Mouse (Mus musculus): ENCODE results near the gene Dnaaf3.
A peak's percentile ranks its signal among the peaks of the same experiment; 100 is the strongest.

Dnaaf3 gene

DNA sequence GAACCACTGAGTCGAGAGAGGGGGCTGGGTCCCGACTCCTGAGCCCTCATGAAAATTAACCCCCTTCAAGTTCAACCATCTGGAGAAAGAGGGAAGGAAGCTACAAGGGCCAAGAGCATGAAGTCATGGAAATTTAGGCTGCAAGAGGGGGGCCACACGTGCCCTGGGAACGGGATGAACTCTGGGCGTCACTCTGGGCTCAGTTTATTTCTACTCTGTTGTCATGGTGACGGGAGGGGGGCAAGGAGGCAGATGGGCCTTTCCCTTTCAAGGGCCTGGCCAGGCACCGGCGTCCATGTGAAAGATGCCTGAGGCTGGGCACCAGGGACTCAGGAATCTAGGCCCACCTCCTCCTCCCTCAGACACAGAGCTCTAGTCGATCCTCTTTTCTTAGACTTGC is 34.0 kb downstream of the Dnaaf3 start:
- DNase-seq, result peak; percentile 76

GRCm38 (mm10) chr7:4497271-4497903 is 34.9 kb downstream of the Dnaaf3 start:
- no peak for DNase-seq

DNA sequence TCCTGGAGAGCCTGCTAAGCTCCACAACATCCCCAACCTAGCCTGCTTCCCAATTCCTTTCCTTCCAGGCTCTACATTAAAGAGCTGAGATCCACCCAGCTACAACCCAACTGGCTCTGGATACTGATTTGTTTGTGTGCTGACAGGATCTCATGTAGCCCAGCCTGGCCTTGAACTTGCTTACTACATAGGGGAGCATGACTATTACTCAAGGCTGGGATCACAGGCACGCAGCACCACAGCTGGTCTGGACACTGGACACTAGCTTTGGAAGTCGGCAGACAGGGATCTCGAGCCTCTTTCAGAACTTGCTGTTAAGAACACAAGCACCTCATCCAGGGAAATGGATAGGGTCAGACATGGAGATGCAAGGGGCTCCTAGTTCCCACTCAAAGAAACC is 35.8 kb downstream of the Dnaaf3 start:
- no peak for DNase-seq

DNA sequence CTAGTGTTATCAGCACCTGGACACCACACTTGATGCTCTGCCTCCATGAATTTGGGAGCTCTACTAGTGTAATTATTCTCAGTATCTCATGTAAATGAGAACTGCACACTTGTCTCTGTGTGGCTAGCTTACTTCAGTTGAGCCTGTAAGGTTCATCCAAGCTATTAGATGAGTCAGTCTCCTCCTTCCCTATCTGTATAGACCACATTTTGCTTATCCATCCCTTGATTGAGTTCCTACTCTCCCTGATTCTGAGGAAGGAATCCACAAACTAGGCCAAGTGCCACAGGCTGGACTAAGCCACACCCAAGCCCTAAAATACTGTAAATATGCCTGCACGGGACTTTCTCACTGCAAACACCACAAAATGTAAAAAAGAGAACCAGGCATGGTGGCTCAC is 38.3 kb downstream of the Dnaaf3 start:
- DNase-seq, result no peak

GRCm38 (mm10) chr7:4492284-4493224 is 39.7 kb downstream of the Dnaaf3 start:
- no peak for DNase-seq

DNA sequence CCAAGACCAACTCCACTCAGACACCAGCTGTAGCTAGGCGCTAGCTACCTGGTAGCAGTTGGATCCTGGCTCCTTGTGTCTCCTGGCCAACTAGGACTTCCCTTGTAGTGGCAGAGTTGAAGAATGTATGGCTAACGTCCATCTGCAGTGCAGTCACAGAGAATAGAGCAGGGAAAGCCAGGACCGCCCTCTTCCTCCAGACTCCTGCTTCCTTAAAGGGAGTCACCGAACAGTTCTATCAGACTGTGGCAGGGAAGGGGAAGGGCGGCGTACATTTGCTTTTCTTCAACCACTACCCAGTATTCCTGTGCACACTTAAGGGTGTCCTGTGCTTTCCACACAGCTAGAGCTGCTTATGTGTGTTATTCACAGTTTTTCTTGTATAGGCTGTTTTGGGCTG is 40.9 kb downstream of the Dnaaf3 start:
- DNase-seq, result peak; percentile 47

GRCm38 (mm10) chr7:4482281-4482680 is 50.0 kb downstream of the Dnaaf3 start:
- no peak for DNase-seq

DNA sequence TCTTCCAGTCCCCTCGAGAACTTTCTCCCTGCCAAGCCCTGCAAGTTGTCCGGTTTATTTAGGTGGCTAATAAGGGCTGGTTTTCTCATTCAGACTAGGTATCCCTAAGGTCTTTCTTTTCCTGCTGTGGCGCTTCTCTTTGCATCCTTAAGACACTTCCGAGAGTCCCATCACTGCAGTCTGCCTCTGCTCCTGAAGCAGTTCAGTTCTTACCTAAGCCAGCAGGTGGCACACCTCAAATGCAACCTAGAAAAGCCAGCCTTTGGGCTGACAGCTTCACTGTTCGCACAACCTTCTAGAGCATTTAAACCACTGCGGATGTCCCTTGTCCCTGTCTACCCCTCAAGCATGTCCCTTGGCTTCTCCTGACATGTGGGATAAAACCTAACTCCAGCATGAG is 52.6 kb downstream of the Dnaaf3 start:
- DNase-seq, result peak; percentile 64

DNA sequence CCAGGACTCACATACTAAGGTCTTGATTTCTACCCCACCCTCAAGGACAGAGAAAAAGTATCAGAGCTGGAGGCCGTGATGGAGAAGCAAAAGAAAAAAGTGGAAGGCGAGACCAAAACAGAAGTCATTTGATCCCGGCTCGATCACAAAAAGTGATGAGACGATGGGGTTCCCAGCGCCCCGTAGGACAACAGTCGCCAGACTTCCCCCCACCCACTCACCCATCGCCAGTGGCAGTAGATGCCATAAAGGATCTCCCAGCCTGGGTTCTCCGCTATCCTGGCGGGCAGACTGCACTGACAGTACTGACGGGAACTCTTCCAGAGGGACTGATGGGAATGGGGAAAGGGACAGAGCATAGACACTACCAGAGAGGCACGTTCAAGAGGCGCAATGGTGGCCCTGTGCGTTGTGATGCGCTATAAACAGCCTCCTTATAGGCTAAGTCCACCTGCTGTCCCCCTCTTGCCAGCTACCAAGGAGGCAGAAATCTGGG is 53.4 kb downstream of the Dnaaf3 start:
- DNase-seq, result no peak

DNA sequence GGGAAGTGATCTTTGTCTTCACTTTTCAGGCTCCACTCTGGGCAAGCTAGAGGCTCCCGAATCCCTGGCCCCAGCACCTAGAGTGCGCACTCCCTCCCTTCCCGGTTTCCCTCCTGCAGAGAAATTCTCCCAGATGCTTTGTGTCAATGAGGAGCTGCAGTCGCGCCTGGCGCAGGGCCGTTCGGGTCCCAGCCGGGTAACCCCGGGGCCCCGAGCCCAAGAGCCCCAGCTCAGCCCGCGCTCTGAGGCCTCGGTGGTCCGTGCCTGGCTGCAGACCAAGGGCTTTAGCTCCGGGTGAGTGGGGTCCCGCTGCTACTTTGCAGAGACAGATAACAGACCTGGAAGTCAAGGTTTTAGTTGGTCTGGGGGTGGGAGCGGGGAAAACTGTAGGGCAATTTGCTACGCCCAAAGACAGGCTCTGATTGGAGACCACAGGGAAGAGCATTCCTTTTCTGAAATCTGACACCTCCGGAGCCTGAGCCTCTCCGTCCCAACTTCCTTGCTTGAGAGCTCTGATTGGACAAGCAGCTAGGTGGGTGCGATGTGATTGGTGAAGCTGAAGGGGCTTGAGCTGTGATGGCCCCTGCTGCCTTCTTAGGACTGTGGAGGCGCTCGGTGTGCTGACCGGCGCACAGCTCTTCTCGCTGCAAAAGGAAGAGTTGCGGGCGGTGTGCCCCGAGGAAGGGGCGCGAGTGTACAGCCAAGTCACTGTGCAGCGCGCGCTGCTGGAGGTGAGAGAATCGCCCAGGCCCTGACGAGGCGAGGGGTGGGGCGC is 54.0 kb downstream of the Dnaaf3 start:
- peak; percentile 87 for DNase-seq

DNA sequence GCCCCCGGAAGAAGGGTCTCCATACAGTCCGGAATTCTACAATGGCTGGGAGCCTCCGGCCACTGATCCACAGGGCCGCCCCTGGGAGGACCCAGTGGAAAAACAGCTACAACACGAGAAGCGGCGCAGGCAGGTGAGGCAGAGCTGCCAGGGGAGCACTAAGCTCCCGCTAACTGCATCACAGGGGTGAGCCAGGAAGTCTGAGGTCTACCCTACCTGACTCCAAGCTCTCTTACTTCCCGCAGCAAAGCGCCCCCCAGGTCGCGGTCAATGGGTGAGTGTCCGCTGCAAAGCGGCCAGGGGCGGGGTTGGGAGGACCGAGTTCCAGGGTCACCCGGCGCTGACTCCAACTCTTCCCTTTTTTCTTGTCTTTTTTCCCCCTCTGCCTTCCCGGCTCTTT is 58.3 kb downstream of the Dnaaf3 start:
- DNase-seq, result no peak
